Mouse (Mus musculus): ENCODE measurements around the gene Ptprh.
"Not testable (repeated sequence)": the region's sequence is repeated elsewhere in the genome, so short reads cannot be mapped to it uniquely, and the experiment has no call there.

Ptprh gene

DNA sequence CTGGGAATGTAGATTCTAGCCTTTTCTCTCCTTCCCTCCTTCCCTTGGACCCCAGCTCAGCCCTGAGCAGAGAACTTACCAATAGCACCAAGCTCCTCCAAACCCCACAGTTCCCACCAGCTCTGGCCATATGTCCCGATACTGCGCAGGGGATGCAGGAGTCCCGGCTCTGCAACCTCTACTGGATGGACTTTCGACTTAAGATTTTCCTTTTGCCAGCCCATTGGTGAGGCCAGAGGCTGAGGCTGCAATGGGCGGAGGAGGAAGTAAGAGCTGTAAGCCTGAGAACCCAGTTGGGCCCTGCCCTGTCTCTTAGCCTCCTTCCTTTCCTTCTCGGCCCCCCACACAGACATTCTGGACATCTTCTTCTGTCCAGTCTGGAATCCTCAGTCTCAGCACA, 872 bp downstream of the Ptprh start:
- DNase-seq (ENCODE audit: low spot score), result no peak

DNA sequence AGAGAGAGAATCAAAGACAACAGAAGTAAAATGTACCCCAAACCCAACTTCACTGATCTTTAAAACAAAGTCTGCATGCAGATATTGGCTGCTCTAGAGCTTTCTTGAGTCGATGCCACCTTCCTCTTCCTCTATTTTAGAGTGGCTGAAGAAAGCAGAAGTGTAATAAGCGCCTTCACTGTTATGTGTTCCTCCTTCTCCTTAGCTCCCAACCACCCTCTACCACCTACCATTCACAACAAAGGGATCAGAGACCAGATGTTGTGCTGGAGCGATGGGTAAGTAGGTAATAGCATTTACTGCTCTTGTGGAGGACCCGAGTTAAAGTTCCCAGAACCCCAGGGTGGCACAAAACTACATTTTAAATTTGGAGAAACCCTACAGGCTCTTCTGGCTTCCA, 6.8 kb downstream of the Ptprh start:
- DNase-seq (ENCODE audit: low spot score), result not testable (repeated sequence)

DNA sequence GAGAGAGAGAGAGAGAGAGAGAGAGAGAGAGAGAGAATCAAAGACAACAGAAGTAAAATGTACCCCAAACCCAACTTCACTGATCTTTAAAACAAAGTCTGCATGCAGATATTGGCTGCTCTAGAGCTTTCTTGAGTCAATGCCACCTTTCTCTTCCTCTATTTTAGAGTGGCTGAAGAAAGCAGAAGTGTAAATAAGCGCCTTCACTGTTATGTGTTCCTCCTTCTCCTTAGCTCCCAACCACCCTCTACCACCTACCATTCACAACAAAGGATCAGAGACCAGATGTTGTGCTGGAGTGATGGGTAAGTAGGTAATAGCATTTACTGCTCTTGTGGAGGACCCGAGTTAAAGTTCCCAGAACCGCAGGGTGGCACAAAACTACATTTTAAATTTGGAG, 22.4 kb downstream of the Ptprh start:
- not testable (repeated sequence) for DNase-seq (ENCODE audit: low spot score)

DNA sequence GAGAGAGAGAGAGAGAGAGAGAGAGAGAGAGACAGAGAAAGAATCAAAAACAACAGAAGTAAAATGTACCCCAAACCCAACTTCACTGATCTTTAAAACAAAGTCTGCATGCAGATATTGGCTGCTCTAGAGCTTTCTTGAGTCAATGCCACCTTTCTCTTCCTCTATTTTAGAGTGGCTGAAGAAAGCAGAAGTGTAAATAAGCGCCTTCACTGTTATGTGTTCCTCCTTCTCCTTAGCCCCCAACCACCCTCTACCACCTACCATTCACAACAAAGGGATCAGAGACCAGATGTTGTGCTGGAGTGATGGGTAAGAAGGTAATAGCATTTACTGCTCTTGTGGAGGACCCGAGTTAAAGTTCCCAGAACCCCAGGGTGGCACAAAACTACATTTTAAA, 31.5 kb downstream of the Ptprh start:
- not testable (repeated sequence) for DNase-seq (ENCODE audit: low spot score)

DNA sequence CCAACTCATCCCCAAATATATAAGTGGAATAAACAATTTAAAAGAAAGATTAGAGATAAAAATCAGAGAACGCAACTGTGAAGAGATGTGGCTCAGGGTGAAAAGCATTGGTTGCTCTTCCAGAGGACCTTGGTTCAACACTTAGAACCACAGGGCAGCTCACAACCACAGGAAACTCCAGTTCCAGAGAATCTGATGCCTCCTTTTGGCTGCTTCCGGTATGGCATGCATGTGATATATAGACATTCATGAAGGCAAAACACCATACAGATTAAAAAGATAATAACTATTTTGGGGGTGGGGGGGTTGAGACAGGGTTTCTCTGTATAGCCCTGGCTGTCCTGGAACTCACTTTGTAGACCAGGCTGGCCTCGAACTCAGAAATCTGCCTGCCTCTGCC, 41.2 kb downstream of the Ptprh start:
- no peak for DNase-seq (ENCODE audit: low spot score)

DNA sequence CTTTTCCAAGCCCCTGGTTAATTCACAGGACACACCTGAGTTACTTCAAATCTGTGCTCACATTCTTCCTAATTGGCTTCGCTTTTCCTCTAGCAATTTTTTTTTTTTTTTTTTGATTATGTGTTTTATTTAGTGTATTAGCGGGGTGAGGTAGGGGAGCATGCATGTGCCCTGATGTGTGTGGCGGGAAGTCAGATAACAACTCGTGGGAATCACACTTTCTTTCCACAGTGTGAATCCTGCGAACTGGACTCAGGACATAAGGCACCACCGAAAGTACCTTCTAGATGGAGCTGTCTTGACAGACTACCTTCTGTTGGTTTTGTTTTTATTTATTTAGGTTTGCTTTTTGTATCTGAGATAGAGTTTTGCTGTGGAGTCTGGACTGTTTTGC, 46.7 kb downstream of the Ptprh start:
- DNase-seq (ENCODE audit: low spot score), result no peak

DNA sequence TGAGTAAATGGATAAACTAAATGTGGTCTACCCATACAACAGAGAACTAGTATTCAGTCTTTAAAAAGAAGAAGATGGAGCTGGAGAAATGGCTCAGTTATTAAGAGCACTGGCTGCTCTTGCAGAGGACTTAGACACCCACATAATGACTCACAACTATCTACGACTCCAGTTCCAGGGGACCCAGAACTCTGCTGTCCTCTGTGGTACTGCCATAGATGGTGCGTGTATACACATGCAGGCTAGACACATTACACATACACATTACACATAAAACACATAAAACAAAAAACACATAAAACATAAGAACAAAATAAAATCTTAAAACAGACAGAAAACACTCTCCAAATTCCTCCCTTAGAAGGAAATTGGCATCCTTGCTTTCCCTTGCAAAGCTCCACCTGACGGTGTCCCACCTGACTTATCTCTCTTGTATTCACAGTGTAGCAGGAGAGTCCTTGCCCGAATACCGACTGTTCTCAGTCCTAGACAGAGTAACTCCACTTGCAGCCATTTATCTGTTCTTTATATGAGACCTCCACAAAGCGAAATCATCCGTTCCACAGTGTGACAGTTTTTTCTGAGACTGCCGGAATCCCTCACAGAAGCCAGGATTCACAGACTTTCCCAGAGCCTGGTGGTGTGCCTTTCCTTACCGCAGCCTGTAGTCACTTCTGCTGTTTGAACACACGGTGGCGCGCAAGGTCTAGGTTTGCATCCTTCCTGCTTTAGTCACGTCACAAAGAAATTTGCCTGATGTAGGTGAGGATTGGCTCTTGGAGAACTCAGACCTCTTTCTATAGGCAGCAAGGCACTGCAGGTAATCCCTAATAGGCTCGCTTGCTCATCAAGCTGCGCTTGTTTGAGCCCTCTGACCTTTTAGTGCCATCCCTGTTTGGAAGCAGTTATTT, 47.3 kb downstream of the Ptprh start:
- peak; percentile 95 for DNase-seq (ENCODE audit: low spot score)

DNA sequence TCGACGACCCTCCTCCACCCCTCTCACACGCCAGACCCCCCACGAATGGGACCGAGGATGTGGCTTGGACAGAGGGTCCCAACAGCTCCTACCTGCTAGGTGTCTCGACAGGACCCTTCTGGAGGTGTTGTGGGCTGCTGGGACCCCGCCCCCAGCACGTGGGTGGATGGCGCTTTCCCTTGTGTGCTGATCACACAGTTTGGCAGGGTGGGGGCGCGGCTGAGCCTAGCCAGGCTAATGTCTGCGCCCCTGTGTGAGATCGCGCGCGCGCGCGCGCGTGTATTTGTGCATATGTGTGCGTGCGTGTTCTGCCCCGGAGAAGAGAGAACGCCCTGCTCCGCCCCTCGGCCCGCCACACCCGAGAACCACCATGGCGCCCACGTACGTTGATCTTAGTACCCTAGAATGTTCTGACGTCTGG, 56.6 kb downstream of the Ptprh start, which contains the start of gene Syt5:
Gene Syt5, minus strand, starts transcription at position 321 of the 421 bp plus-strand sequence.
- DNase-seq (ENCODE audit: low spot score), result no peak

DNA sequence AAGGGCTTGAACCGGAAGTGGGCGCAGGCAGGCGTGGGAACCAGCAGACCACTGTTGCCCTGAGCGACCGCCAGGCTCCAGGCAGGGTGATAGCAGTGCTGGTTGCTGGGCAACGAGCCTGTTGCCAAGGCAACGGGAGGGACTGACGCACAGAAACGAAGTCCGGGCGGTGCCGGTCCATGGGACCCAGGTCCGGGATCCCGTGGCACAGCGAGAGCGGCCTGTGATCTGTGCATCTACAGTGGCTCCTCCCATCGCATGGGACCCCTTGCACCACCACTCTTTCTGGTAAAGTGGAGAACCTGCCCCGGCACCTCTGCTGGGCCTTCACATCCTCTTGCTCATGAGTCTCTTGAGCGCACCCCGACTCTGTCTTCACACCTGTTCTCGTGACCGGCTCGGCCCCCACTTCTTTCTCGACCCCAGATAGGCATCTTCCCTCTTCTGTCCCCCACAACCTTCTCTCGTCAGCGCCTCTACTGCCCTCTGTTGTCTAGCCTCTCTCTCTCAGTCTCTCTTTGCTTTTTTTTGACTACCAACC, 57.2 kb downstream of the Ptprh start:
- DNase-seq (ENCODE audit: low spot score), result peak; percentile 93

DNA sequence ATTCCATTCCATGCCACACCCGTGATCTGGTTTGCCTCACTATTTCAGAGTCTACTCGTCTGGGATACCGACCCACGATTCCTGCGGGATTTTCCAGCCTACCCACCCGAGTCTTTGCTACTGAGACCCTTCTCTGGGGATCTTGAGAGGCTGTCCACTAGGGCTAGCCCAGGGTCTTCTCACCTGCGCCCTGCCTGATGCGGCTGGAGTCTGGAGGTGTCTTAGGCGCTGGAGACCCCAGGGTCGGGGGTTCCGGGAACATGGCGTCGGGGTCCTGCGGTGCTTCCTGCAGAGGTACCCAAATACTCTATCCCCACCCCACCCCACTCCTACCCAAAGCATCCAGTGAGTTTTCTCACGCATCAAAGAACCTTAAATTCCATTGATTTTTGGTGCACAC, 57.8 kb downstream of the Ptprh start:
- no peak for DNase-seq (ENCODE audit: low spot score)

DNA sequence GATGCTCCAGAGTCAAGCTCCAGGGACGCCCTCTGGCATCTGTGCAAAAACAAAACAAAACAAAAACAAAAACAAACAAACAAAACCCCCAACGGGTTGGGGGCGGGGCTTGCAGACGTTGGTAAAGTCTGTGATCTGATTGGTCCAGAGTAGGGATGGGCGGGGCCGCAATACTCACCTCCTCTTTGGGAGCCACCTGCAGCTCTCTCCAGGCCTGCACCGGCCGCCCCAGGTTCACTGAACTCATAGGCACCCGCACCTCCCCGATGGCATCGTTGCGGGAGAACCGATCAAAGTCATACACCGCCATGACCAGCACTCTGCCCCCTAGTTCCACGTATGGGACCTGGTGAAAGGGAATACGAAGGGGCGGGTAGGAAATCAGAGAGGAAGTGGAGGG, 61.8 kb downstream of the Ptprh start:
- DNase-seq (ENCODE audit: low spot score), result no peak

DNA sequence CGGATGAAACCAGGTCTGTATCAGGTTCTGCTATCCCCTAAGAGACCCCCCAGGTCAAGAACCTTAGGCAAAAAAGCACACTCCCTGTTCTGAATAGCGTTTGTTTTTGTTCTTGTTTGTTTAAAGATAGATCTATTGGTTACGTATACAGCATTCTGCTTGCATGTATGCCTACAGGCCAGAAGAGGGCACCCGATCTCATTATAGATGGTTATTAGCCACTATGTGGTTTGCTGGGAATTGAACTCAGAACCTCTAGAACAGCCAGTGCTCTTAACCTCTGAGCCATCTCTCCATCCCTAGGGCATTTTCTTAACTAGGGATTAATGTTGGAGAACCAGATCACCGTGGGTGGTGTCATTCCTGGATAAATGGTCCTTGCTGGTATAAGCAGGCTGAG, 62.5 kb downstream of the Ptprh start:
- no peak for DNase-seq (ENCODE audit: low spot score)

DNA sequence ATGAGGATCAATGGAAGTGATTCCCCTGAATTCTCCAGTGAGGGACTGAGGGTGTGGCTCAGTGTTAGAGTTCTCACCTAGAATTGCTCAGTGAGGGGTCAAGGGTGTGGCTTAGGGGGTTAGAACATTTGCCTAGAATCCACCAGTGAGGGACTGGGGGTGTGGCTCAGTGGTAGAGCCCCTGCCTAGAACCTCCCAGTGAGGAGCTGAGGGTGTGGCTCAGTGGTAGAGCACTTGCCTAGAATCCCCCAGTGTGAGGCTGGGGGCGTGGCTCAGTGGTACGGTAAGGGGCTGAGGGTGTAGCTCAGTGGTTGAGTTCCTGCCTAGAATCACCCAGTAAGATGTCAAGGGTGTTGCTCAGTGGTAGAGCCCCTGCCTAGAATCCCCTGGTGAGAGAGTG, 64.8 kb downstream of the Ptprh start:
- no peak for DNase-seq (ENCODE audit: low spot score)

DNA sequence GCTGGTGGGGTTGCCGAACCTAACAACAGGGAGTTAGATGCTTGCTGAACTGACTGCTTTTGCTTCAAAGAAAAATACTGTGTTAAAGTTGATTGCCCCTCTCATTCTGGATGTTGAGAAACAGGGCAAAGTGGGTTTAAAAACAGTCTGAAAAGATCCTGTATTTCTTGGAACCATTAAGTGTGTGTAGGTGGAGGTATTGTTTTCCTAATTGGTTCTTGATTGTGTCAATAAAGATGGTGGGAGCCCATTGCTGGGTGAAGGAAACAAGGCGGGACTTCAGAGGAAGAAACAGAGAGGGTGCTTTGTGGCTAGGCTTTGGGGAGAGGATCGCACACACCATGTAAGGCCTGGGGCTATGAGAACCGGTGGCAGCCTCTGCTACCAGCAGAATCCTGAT, 66.7 kb downstream of the Ptprh start:
- no peak for DNase-seq (ENCODE audit: low spot score)

DNA sequence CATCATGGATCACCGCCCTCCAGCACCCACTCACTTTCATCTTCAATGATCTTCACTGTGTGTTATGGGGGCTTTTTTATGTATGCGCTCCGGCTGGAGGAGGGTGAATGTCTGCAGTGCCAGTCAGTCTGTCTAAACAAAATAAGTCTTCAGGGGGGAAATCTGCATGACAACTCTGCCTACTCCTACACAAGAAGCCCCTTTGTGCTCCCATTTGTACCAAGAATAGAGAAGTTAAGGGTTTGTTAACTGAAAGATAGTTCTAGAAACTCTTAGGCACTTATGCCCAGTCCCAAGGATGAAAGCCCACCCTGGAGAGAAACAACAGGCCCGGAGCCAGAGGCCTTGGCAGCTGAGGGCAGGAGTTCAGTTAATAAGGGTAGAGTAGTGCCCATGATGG, 67.5 kb downstream of the Ptprh start:
- no peak for DNase-seq (ENCODE audit: low spot score)

DNA sequence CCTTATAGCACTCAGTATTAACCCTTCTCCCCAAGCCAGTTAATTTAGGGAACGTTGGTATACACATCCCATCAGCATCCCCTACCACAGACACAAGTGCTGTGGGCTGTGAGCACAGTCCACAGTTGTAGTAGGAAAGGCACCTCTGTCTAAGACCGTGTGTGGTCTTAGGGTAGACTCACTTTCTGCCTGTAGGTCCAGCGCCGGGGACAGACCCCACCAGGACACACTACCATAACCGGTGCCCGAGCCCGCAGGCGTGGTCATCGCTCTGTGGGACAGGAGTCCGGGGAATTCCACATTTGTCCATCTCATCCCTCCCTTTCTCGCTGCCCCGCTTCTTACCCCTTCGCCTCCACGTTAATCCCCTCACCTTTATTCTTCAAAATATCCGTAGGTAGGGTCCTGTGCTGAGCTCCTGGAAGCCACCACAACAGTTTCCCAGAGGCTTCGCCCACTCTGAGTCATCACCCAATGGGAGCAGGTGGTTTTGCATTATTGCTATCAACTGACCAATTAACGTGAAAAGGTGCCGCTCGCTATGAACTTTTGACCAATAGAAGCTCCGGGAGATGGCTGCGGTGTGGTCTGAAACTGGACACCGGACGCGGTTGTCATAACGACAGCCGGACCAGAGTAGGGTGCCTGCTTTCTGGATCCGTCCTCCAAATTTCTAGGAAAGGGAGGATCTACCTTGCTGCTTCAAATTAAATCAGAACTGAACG, 71.7 kb downstream of the Ptprh start, which contains the start of gene Dnaaf3:
Gene Dnaaf3, minus strand, starts transcription at position 449 of the 725 bp plus-strand sequence.
- peak; percentile 96 for DNase-seq (ENCODE audit: low spot score)

DNA sequence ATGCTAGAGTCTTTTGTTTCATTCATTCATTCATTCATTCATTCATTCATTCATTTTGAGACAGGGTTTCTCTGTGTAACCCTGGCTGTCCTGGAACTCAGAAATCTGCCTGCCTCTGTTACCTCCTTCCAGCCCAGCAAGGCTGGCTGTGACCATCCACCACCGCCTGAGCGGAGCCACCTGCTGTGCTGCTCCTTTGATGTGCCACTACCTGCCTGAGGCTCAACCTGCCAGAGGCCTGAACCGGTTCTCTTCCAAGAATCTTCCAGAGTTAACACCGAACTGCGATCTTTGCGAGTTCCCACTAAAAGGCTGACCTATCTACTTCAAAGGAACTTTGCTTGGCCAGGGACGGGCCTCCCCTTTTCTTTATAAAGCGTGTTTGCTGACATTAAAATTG, 73.7 kb downstream of the Ptprh start:
- DNase-seq (ENCODE audit: low spot score), result not testable (repeated sequence)

DNA sequence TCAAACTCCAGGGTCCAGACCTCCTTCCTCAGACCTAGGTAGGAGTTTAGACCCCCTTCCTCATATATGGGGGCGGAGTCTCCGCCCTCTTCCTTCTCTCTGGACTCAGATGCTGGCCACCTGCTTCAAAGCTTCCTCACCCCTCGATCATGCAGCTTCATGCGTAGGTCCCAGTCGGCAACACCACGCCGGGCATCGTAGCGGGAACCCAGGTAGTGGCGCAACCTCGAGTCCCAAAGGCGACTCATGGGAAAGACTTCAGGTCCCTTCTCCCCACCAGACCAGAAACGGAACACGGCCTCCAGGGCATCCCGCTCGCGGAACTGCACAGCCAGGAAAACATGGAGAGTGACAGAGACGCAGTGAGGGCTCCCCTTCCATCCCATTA, 76.5 kb downstream of the Ptprh start:
- DNase-seq (ENCODE audit: low spot score), result no peak

DNA sequence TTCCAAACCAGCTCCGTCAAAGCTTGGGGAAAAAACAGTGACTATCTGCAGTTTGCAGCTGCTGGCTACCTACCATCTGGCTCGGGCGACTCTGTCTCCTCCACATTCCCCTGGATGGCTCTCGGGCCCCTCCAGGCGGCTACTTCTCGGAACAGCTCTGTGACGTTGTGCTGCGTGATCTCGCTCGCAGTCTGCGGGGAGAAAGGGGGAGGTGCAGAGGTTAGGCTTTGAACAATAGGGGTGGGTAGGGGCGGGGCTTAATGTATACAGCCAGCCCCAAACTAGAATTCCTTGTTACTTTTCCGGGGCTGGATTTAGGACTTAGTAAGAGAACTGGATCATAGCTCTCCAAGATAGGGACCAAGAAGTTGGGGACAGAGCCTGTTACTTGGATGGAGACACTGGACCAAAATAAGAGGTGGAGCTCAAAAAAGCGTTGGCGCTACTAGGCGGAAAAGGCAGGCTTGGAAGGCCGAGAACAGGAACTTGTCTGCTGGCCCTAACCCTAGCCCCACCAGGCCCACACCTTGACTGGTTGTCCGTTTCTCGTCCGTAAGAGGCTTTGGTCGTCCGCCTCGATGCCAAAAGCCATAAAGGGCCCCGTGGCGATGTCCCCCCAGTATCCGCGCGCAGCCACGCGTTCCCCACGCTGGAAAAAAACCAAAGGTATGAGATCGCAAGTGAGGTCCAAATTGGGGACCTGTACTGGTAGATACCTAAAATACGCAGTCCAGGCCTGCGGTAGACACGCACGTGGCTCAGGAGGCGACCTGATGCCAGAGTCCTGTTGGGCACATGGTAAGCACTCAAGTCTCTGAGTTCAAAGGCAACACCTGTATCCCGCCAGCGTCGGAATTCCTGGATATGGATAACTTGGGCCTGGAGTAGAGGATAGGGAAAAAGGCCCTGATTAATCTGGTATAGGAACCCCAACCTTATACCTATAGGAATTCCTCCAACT, 77.2 kb downstream of the Ptprh start:
- peak; percentile 93 for DNase-seq (ENCODE audit: low spot score)

DNA sequence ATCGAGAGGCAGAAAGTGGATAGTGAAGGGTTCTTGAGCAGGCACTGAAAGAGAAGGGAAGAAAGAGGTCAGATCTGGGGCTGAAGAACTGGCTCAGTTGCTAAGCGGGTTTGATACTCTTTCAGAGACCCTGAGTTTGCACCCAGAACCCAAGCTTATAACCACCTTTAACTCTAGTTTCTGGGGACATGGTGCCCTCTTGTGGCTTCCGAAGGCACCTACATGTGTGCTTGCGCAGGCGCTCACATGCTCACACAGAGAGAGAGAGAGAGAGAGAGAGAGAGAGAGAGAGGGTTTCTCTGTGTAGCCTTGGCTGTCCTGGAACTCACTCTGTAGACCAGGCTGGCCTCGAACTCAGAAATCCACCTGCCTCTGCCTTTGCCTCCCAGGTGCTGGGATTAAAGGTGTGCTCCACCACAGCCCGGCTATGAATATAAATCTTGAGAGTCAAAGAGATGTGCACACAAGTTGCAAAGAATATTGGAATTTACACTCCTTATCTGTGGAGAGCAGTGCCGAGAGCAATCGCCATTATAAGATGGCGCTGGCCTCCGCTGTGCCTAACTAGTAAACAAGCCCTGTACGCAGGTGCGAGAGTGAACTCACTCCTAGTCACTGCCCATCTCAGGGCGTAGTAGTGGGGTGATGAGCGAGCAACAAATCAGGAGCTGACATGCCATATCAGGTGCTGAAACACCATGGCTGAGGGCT, 79.5 kb downstream of the Ptprh start, which contains the start of gene Tnni3:
Gene Tnni3, minus strand, starts transcription at position 18 of the 711 bp plus-strand sequence.
- DNase-seq (ENCODE audit: low spot score), result peak; percentile 79
